Mouse (Mus musculus) liver, adult (tissue): Measurements from ENCODE around the gene Cd3e.

Experiments used
- GATA4 ChIP-seq: IDR thresholded peaks from 2 replicates; pipeline ENCODE4 v1.6.1; 2014; ENCODE audit warnings: mild to moderate bottlenecking, low read length; ENCODE audit not compliant: insufficient replicate concordance

Gene Cd3e

DNA sequence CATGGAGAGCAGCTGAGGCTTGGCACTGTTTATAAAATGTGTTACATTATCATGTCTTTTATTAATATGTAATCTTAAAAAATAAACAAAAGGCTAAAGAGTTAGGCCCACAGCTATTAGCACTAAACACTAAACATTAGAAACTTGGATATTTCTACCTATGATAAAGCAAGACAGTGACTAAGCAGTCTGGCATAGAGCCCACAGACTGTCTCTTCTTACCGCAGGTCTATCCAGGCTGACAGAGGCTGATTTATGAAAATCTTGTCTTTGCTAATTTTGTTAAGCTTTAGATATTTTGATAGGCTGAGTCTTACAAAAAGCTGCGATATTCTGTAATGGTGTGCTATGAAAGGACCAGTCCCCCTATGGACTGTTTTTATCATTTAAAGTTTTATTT, 16.2 kb downstream of the Cd3e start:
- TF ChIP-seq GATA4, result no peak

- TF ChIP-seq GATA4, result no peak
Observed at GRCm38 (mm10) chr9:44992271-44992670, 17.2 kb downstream of the Cd3e start.

- no peak for TF ChIP-seq GATA4
Observed at GRCm38 (mm10) chr9:44991821-44992220, 17.6 kb downstream of the Cd3e start.

- TF ChIP-seq GATA4, result no peak
Observed at GRCm38 (mm10) chr9:44986976-44987375, 22.5 kb downstream of the Cd3e start.

DNA sequence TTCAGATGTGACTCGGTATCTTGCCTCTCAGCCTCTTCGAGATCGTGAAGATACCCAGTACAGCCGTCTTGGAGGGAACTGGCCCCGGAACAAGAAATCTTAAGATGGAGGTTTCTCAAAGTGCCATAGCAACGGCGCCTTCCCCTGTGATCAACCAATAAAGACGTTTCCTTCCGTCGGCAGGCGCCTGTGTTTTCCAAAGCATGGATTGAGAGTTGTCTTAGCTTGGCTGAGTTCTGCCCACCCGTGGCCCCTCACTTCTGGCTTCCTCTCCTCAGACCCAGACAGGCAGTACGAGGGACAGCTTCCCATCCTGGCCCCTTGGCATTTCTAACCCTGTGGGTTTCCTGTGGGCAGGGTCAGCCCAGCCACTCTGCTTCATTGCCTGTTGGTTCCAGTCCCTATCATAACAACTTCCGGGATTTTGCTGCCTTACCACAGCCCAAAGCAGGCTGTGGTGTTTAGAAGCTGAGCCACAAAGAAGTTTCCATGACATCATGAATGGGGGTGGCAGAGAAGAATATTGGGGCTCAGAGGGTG, 23.1 kb downstream of the Cd3e start:
- peak; percentile 14; the same call in 1 of the 2 replicates for TF ChIP-seq GATA4

DNA sequence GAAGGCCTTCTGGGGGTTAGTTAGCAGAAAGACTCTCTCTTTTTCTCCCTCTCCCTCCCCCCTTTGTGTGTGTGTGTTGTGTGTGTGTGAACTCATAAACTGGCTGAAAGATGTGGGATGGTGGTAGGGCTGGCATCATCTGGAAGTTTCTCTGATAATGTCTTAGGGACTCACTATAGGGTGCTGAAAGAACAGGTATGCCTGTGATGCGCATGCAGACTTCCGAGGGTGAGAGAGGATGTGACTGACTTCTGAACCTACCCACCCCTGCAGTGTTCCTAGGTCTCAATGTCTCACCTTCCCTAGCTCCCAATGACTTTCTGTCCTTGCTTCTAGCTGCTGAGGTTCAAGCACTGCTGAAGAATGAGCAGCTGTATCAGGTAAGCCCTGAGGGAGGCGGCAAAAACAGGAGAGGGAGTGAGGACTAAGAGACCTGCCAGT, 23.7 kb downstream of the Cd3e start:
- no peak for TF ChIP-seq GATA4

DNA sequence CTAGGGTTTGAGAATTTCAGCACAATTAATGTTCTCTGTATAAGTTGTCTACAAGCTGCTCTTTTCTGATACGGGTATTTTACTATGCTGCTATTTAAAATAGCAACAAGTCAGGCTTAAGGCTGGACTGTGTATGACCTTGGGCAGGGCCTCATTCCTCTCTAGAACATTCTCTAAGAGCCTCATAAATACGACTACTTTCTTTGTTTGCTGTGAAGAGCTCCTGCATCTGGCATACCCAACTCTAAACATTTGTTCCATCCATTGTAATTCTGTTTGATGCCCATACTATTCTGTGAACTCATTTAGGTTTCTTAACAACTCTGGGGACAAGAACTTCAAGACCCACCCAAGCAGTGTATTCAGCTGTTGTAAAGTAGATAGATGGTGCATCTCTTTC, 26.4 kb downstream of the Cd3e start:
- TF ChIP-seq GATA4, result no peak

DNA sequence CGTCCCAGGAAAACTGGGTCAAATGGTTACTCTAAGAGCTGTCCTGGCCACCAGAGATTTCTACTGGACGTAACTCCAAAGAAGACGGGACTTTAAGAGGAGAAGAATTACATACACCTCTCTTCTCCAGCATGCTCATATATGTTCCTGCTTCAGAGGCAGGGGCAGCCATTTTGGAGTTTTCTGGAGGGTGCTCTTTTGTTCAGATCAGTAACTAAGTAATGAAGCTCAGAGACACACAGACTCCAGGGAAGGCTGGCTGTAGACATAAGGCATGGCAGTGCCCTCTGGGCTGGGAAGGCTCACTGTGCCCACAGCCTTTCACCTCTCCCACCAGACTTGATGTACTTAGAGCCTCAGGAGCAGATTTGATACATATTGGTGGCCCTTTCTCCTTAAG, 26.9 kb downstream of the Cd3e start:
- no peak for TF ChIP-seq GATA4

DNA sequence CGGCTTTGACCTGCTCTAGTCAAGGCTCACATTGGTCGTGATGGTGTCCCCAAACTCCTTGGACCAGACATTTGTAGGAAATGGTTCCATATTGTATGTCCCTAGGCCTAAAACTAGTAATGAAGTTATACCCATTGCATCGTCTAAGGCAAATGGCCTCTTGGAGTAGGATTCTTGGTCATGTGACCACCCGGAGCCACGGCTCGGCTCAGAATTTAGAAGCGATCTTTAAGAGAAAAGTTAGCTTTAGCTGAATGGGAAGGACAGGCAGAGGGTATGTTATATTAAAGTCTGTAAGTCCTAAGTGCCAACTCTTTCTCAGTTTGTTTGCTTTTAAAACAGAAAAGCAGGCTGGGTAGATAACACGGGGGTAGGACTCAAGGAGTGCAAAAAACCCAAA, 27.3 kb downstream of the Cd3e start:
- no peak for TF ChIP-seq GATA4

DNA sequence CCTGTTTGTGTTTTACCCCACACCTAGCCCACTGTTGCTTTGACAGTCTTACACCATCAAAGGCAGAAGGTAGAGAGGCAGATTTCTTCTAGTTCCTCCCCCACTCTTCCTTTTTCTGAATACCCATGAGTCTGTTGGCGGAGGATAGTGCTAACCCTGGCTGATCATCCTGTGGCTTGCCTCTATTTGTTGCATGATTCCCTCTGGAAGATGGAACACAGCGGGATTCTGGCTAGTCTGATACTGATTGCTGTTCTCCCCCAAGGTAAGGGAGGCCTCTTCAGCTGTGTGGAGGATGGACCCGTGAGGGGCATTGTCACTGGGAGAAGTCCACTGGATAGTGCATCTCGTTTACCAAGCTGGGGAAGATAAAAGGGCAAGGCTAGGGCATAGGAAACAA, 27.8 kb downstream of the Cd3e start, which contains the start of gene Cd3d:
Gene Cd3d (plus strand): TSS at position 111 of the 400 bp plus-strand sequence.
- TF ChIP-seq GATA4, result no peak

DNA sequence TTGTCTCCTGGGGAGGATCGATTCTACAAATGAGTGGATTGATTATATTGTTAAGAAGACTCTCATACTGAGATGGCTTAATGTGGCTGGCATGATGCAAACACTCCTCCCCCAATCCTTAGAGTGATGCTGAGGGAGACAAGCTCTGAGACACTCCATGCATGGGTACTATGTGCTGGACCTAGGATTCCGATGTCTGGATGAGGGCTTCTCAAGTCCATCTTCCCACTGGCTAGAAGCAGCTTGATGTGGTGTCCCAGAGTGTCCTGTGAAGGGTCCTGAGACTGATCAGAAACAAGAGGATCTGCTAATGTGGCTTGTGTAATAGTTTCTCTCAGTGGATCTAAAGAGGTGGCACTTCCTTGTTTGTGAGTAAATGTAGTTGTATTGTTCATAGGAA, 28.3 kb downstream of the Cd3e start:
- TF ChIP-seq GATA4, result no peak

- TF ChIP-seq GATA4, result no peak
Observed at GRCm38 (mm10) chr9:44980242-44980641, 29.2 kb downstream of the Cd3e start, which contains the start of gene Cd3g. Gene Cd3g, minus strand, starts transcription at chr9:44980431.

DNA sequence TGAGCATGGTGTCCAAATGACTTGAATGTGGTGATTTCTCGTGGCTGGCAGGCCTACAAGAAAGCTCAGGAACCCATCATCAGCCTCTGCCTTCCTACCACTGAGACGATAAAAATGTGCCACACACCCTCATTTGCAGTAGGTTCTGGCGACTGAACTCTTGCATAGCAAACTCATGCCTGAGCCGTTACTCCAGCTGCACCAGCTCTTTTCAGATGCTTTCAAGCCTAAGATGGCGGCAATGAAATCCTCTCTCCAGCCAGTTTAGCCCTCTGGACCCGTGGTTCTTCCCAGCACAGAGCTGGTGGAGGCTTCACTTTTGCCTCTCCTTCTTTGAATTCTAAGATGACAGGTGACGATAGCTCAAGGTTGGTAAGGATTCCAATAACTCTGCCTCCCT, 29.6 kb downstream of the Cd3e start:
- TF ChIP-seq GATA4, result no peak

GRCm38 (mm10) chr9:44977813-44978212, 31.6 kb downstream of the Cd3e start:
- TF ChIP-seq GATA4, result no peak

GRCm38 (mm10) chr9:44969450-44969849, 40.0 kb downstream of the Cd3e start:
- no peak for TF ChIP-seq GATA4

GRCm38 (mm10) chr9:44966815-44967242, 42.6 kb downstream of the Cd3e start:
- no peak for TF ChIP-seq GATA4

DNA sequence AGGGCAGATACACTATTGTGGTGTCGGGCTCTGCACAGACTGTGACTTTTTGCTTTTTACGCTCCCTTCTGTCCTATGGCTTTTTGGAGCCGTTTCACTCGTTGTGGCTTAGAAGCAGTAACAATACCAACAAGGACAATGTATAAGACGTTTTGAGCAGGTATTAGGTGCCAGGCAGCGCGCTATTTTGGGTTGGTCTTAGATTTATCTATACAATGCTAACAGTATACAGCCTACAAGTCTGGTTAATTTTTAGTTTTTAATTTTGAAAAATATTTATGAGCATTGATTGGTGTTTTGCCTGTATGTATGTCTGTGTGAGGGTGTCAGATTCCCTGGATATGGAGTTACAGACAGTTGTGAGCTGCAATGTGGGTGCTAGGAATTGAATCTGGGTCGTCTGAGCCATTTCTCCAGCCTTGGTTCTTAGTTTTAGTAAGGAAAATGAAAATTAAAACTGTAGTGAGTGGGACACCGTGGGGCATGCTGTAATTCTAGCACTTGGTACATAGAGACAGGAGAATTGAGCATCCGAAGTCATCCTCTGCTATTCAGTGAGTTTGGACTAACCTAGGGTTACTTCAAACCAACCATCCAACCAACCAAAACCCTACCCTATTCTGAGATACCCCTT, 43.5 kb downstream of the Cd3e start:
- TF ChIP-seq GATA4, result no peak
